Mouse (Mus musculus): ENCODE data around the gene Rps9. TPM values are rescaled to one million over a fixed set of nuclear protein-coding genes. Genes with fewer than 3 reads are reported as not detected.

The Rps9 gene
- total RNA-seq, 2 experiments from 2014 or later = 693 to 718 TPM

Small RNA genes lying within 50 kb of the gene (microRNA-seq; reads per million reads assigned to microRNA genes)
- gene Mir3572 = 5.4 reads per million, percentile 13 among the genes with 10 or more reads in this experiment

Other genes with a start within 250 kb of the Rps9 start
- not detected for gene Tarm1, start 201.4 kb upstream of the Rps9 start, total RNA-seq (2021)
- 1 to 10 TPM in 1 of 2 experiments, under 1 TPM in 1; 0.84 to 1.1 TPM for gene Oscar, start 87.8 kb upstream of the Rps9 start, total RNA-seq (2021)
- 100 to 1,000 TPM; 370 to 397 TPM for gene Ndufa3, start 86.6 kb upstream of the Rps9 start, total RNA-seq (2021)
- 10 to 100 TPM; 40.7 to 43.7 TPM for gene Tfpt, start 74.1 kb upstream of the Rps9 start, total RNA-seq (2021)
- gene Prpf31, start 74.0 kb upstream of the Rps9 start, total RNA-seq (2021) = 10 to 100 TPM; 58.0 to 58.2 TPM
- gene Cnot3, start 58.7 kb upstream of the Rps9 start, total RNA-seq (2021) = 10 to 100 TPM; 53.3 to 57.2 TPM
- gene Leng1, start 38.2 kb upstream of the Rps9 start, total RNA-seq (2021) = 1 to 10 TPM; 6.2 to 8.2 TPM
- gene Tmc4, start 26.4 kb upstream of the Rps9 start, total RNA-seq (2021) = 1 to 10 TPM; 7.5 to 8.3 TPM
- gene Tsen34, start 11.1 kb upstream of the Rps9 start, total RNA-seq (2021) = 100 to 1,000 TPM; 125 to 129 TPM
- gene Mboat7, start 10.5 kb upstream of the Rps9 start, total RNA-seq (2021) = 100 to 1,000 TPM; 132 to 147 TPM
- gene Pirb, start 16.4 kb downstream of the Rps9 start, total RNA-seq (2021) = under 1 TPM; 0.22 to 0.34 TPM
- not detected for gene Gm15448, start 121.7 kb downstream of the Rps9 start, total RNA-seq (2021)
- not detected for gene Pira2, start 141.1 kb downstream of the Rps9 start, total RNA-seq (2021)
- not detected for gene Gm14548, start 194.1 kb downstream of the Rps9 start, total RNA-seq (2021)
- not detected for gene Lilra6, start 211.5 kb downstream of the Rps9 start, total RNA-seq (2021)